Mouse (Mus musculus): ENCODE results near the gene Wfdc11.
"Not testable (repeated sequence)": the region's sequence is repeated elsewhere in the genome, so short reads cannot be mapped to it uniquely, and the experiment has no call there.

Gene Wfdc11

GRCm38 (mm10) chr2:164621775-164622174, 52.1 kb downstream of the Wfdc11 start:
- Histone ChIP-seq H3K4me1 (replicated peaks; ENCODE audit: low read depth, low read length) (no peaks in the 10 kb centered on the region), H3K4me3 (replicated peaks; ENCODE audit: low read length) (no peak overlapping the region), H3K36me3 (ENCODE audit: insufficient read depth, low read length) (no peaks in the 10 kb centered on the region), H3K9me3 (ENCODE audit: low read length) (peaks cover 6% of the 10 kb centered on the region), H3K27me3 (ENCODE audit: insufficient read depth, low read length) (no peaks in the 10 kb centered on the region)
- TF ChIP-seq CTCF (conservative IDR thresholded peaks at IDR 0.05; ENCODE audit: low read length) (0 out of 2 replicates have a peak, but pooled peaks have one; percentile 2), POU5F1 (IDR thresholded peaks at IDR 0.05; ENCODE audit: borderline replicate concordance, low read length) (no peak), NANOG (IDR thresholded peaks at IDR 0.05; ENCODE audit: borderline replicate concordance, low read length) (no peak)

GRCm38 (mm10) chr2:164619050-164619449, 54.8 kb downstream of the Wfdc11 start:
- no peaks in the 10 kb centered on the region for H3K27me3 ChIP-seq (ENCODE audit: insufficient read depth, low read length)
- H3K4me3 ChIP-seq (replicated peaks; ENCODE audit: low read length) = no peak overlapping the region
- no peaks in the 10 kb centered on the region for H3K36me3 ChIP-seq (ENCODE audit: insufficient read depth, low read length)
- peaks cover 6% of the 10 kb centered on the region for H3K9me3 ChIP-seq (ENCODE audit: low read length)
- TF ChIP-seq POU5F1 (IDR thresholded peaks at IDR 0.05; ENCODE audit: borderline replicate concordance, low read length) (no peak), NANOG (IDR thresholded peaks at IDR 0.05; ENCODE audit: borderline replicate concordance, low read length) (no peak), CTCF (conservative IDR thresholded peaks at IDR 0.05; ENCODE audit: low read length) (no peak)
- no peaks in the 10 kb centered on the region for H3K4me1 ChIP-seq (replicated peaks; ENCODE audit: low read depth, low read length)

- TF ChIP-seq CTCF (conservative IDR thresholded peaks at IDR 0.05; ENCODE audit: low read length) (no peak), NANOG (IDR thresholded peaks at IDR 0.05; ENCODE audit: borderline replicate concordance, low read length) (no peak), POU5F1 (IDR thresholded peaks at IDR 0.05; ENCODE audit: borderline replicate concordance, low read length) (no peak)
- H3K36me3 ChIP-seq (ENCODE audit: insufficient read depth, low read length) = no peaks in the 10 kb centered on the region
- H3K4me3 ChIP-seq (replicated peaks; ENCODE audit: low read length) = no peak overlapping the region
- H3K9me3 ChIP-seq (ENCODE audit: low read length) = peaks cover under 1% of the 10 kb centered on the region; the same call in 1 of the 2 replicates
- no peaks in the 10 kb centered on the region; the same call in 1 of the 2 replicates for H3K27me3 ChIP-seq (ENCODE audit: insufficient read depth, low read length)
- no peaks in the 10 kb centered on the region for H3K4me1 ChIP-seq (replicated peaks; ENCODE audit: low read depth, low read length)
These were observed 58.5 kb downstream of the Wfdc11 start for GRCm38 (mm10) chr2:164615386-164615785.

- not testable (repeated sequence) for H3K4me3 ChIP-seq (replicated peaks; ENCODE audit: low read length); H3K36me3 ChIP-seq (ENCODE audit: insufficient read depth, low read length); H3K4me1 ChIP-seq (replicated peaks; ENCODE audit: low read depth, low read length); H3K27me3 ChIP-seq (ENCODE audit: insufficient read depth, low read length); H3K9me3 ChIP-seq (ENCODE audit: low read length)
These were observed 60.4 kb downstream of the Wfdc11 start, which contains the start of the genes Wfdc6b and Wfdc8 for GRCm38 (mm10) chr2:164613471-164613870. Gene Wfdc6b, plus strand, starts transcription at chr2:164613522. Gene Wfdc8, minus strand, starts transcription at chr2:164613626.

All from E14TG2a.4 (cell line).